Mouse (Mus musculus) CH12.LX (cell line): ENCODE measurements around the gene Jsrp1. TPM values are rescaled to one million over a fixed set of nuclear protein-coding genes. Genes with fewer than 3 reads are reported as not detected.

Experiments
- DNase-seq: peaks from one replicate; pipeline ENCODE4 v3.0.0-alpha.2; 2013; ENCODE audit errors: extremely low read depth
- H3K27ac ChIP-seq: 2 replicates; pipeline ENCODE4 v1.5.1; 2012; ENCODE audit warnings: low read depth, mild to moderate bottlenecking, control low read depth, moderate library complexity; ENCODE audit not compliant: insufficient read depth
- H3K27me3 ChIP-seq: replicated peaks from 2 replicates; pipeline ENCODE3; 2012; ENCODE audit warnings: inconsistent platforms
- H3K36me3 ChIP-seq, 2 experiments: replicated peaks in 1 of 2; 2 replicates each; pipeline versions ENCODE3 to v1.6.1; 2012; ENCODE audit warnings: inconsistent platforms in 1 of 2, low read length in 1 of 2, mild to moderate bottlenecking in 1 of 2, mixed read lengths in 1 of 2, moderate library complexity in 1 of 2; ENCODE audit not compliant: control insufficient read depth in 1 of 2, insufficient read depth in 1 of 2
- H3K4me1 ChIP-seq, 2 experiments: 2 replicates each; pipeline ENCODE4 v1.6.1; 2012; ENCODE audit warnings: inconsistent platforms in 1 of 2, moderate library complexity in 1 of 2; ENCODE audit not compliant: insufficient read depth in 2 of 2, control insufficient read depth in 1 of 2
- H3K4me2 ChIP-seq: 2 replicates; pipeline ENCODE4 v1.6.1; 2012; ENCODE audit warnings: low read depth, mild to moderate bottlenecking, control low read depth; ENCODE audit not compliant: poor library complexity, insufficient read depth, severe bottlenecking
- H3K4me3 ChIP-seq, 3 experiments: fragments of 150-350 bp in 1 of 3; sonication (generic) in 1 of 3; replicated peaks in 1 of 3; 2 replicates each; pipeline versions ENCODE3 to v1.5.1; 2011 to 2012; ENCODE audit warnings: low read depth in 2 of 3, low read length in 2 of 3, mild to moderate bottlenecking in 2 of 3, moderate library complexity in 2 of 3, control low read depth in 1 of 3, improper control_type of control experiment in 1 of 3, inconsistent platforms in 1 of 3, mixed read lengths in 1 of 3; ENCODE audit not compliant: poor library complexity in 1 of 3
- H3K79me2 ChIP-seq: replicated peaks from 2 replicates; pipeline ENCODE4 v1.6.1; 2012; ENCODE audit warnings: mild to moderate bottlenecking, moderate library complexity; ENCODE audit not compliant: control insufficient read depth, poor library complexity, insufficient read depth, severe bottlenecking; ENCODE audit errors: extremely low read depth
- H3K9ac ChIP-seq: 2 replicates; pipeline ENCODE4 v1.6.1; 2012; ENCODE audit warnings: low read depth, mild to moderate bottlenecking, control low read depth, moderate library complexity; ENCODE audit not compliant: insufficient read depth
- H3K9me3 ChIP-seq: replicated peaks from 2 replicates; pipeline ENCODE3; 2012; ENCODE audit warnings: low read length, inconsistent platforms, mixed read lengths
- BHLHE40 ChIP-seq: IDR thresholded peaks from 2 replicates; pipeline ENCODE4 v1.6.1; 2011; ENCODE audit warnings: mild to moderate bottlenecking, low read depth, low read length, improper control_type of control experiment
- CHD2 ChIP-seq: IDR thresholded peaks from 2 replicates; pipeline ENCODE4 v1.6.1; 2011; ENCODE audit warnings: low read length, improper control_type of control experiment
- CTCF ChIP-seq, 2 experiments: IDR thresholded peaks in 1 of 2; conservative IDR thresholded peaks in 1 of 2; 2 replicates each; pipeline ENCODE4 v1.5.1; 2011 to 2012; ENCODE audit warnings: low read depth in 2 of 2, low read length in 2 of 2, improper control_type of control experiment in 1 of 2, inconsistent platforms in 1 of 2, mild to moderate bottlenecking in 1 of 2, moderate library complexity in 1 of 2
- E2F4 ChIP-seq: IDR thresholded peaks from 2 replicates; pipeline ENCODE4 v1.6.1; 2011; ENCODE audit warnings: low read depth, low read length, improper control_type of control experiment; ENCODE audit not compliant: insufficient replicate concordance
- ELF1 ChIP-seq: IDR thresholded peaks from 2 replicates; pipeline ENCODE4 v1.6.1; 2014; ENCODE audit warnings: low read depth, mild to moderate bottlenecking, inconsistent platforms, low read length, improper control_type of control experiment
- ETS1 ChIP-seq: conservative IDR thresholded peaks from 2 replicates; pipeline ENCODE4 v1.6.1; 2012; ENCODE audit warnings: low read depth, mild to moderate bottlenecking, inconsistent platforms, low read length, improper control_type of control experiment, moderate library complexity
- HCFC1 ChIP-seq: IDR thresholded peaks from 2 replicates; pipeline ENCODE4 v1.6.1; 2012; ENCODE audit warnings: low read depth, mild to moderate bottlenecking, inconsistent platforms, low read length, improper control_type of control experiment
- IRF4 ChIP-seq: IDR thresholded peaks from 2 replicates; pipeline ENCODE4 v1.6.1; 2014; ENCODE audit warnings: low read depth, mild to moderate bottlenecking, inconsistent platforms, low read length, improper control_type of control experiment
- JUN ChIP-seq: IDR thresholded peaks from 2 replicates; pipeline ENCODE4 v1.6.1; 2011; ENCODE audit warnings: low read depth, mild to moderate bottlenecking, low read length, improper control_type of control experiment, moderate library complexity; ENCODE audit not compliant: insufficient read depth
- JUND ChIP-seq: conservative IDR thresholded peaks from 2 replicates; pipeline ENCODE4 v1.6.1; 2011; ENCODE audit warnings: low read depth, low read length, improper control_type of control experiment
- KAT2A ChIP-seq: IDR thresholded peaks from 2 replicates; pipeline ENCODE4 v1.6.1; 2012; ENCODE audit warnings: low read length, improper control_type of control experiment, inconsistent platforms; ENCODE audit not compliant: insufficient replicate concordance
- MAFK ChIP-seq: IDR thresholded peaks from 2 replicates; pipeline ENCODE4 v1.6.1; 2011; ENCODE audit warnings: low read length, improper control_type of control experiment; ENCODE audit not compliant: insufficient replicate concordance
- MAX ChIP-seq: IDR thresholded peaks from 2 replicates; pipeline ENCODE4 v1.6.1; 2011; ENCODE audit warnings: low read length, improper control_type of control experiment
- MEF2A ChIP-seq: IDR thresholded peaks from 2 replicates; pipeline ENCODE4 v1.6.1; 2014; ENCODE audit warnings: low read depth, mild to moderate bottlenecking, inconsistent platforms, low read length, improper control_type of control experiment, borderline replicate concordance
- MXI1 ChIP-seq: IDR thresholded peaks from 2 replicates; pipeline ENCODE4 v1.6.1; 2011; ENCODE audit warnings: mild to moderate bottlenecking, low read depth, low read length, improper control_type of control experiment
- MYC ChIP-seq: IDR thresholded peaks from 2 replicates; pipeline ENCODE4 v1.6.1; 2011; ENCODE audit warnings: low read depth, mild to moderate bottlenecking, improper control_type of control experiment, low read length
- NELFE ChIP-seq: IDR thresholded peaks from 2 replicates; pipeline ENCODE4 v1.6.1; 2011; ENCODE audit warnings: low read depth, low read length, improper control_type of control experiment
- NRF1 ChIP-seq: IDR thresholded peaks from 2 replicates; pipeline ENCODE4 v1.6.1; 2014; ENCODE audit warnings: low read depth, mild to moderate bottlenecking, inconsistent platforms, low read length, improper control_type of control experiment, moderate library complexity
- PAX5 ChIP-seq: IDR thresholded peaks from 2 replicates; pipeline ENCODE4 v1.6.1; 2012; ENCODE audit warnings: low read length, inconsistent platforms, mixed read lengths
- POLR2A ChIP-seq: IDR thresholded peaks from 2 replicates; pipeline ENCODE4 v1.6.1; 2011; ENCODE audit warnings: low read depth, mild to moderate bottlenecking, improper control_type of control experiment, low read length
- POLR2AphosphoS2 ChIP-seq: IDR thresholded peaks from 2 replicates; pipeline ENCODE4 v1.6.1; 2011; ENCODE audit warnings: low read depth, low read length, improper control_type of control experiment
- SIN3A ChIP-seq: IDR thresholded peaks from 2 replicates; pipeline ENCODE4 v1.6.1; 2012; ENCODE audit warnings: low read length, improper control_type of control experiment, inconsistent platforms
- SMC3 ChIP-seq: IDR thresholded peaks from 2 replicates; pipeline ENCODE4 v1.6.1; 2011; ENCODE audit warnings: low read depth, low read length, improper control_type of control experiment
- TBP ChIP-seq: conservative IDR thresholded peaks from 2 replicates; pipeline ENCODE4 v1.6.1; 2011; ENCODE audit warnings: low read depth, low read length, improper control_type of control experiment
- TCF12 ChIP-seq: IDR thresholded peaks from 2 replicates; pipeline ENCODE4 v1.6.1; 2014; ENCODE audit warnings: low read depth, mild to moderate bottlenecking, inconsistent platforms, low read length, improper control_type of control experiment
- UBTF ChIP-seq: IDR thresholded peaks from 2 replicates; pipeline ENCODE4 v1.6.1; 2012; ENCODE audit warnings: low read depth, mild to moderate bottlenecking, inconsistent platforms, low read length, improper control_type of control experiment, moderate library complexity
- USF2 ChIP-seq: conservative IDR thresholded peaks from 2 replicates; pipeline ENCODE4 v1.6.1; 2011; ENCODE audit warnings: low read depth, low read length, improper control_type of control experiment
- ZNF384 ChIP-seq: IDR thresholded peaks from 2 replicates; pipeline ENCODE4 v1.6.1; 2012; ENCODE audit warnings: low read depth, low read length, improper control_type of control experiment, inconsistent platforms
- dilution Hi-C: fragments of 300-500 bp; cut with MboI; formaldehyde crosslinking; loops from 2 replicates; pipeline ENCODE4 v1.14.3; 2020; ENCODE audit warnings: low sequenced_read_pairs; ENCODE audit not compliant: extremely low pct_unique_long_range_greater_than_20kb, extremely low pct_ligation_motif_present
- in situ Hi-C: fragments of 300-500 bp; cut with MboI; formaldehyde crosslinking; loops from 3 replicates; pipeline ENCODE4 v1.14.3; 2019; ENCODE audit warnings: low sequenced_read_pairs, low pct_ligation_motif_present, low pct_unique_long_range_greater_than_20kb, mixed read lengths
- polyA plus RNA-seq: library from polyadenylated mRNA; unstranded; fragments of >175 nt; gene quantifications from 2 replicates; pipeline ENCODE4 v1.2.1, GENCODE M21; 2012; ENCODE audit warnings: low read depth; ENCODE audit not compliant: insufficient read length
- total RNA-seq, 2 experiments: library from RNA; depleted of rRNA; stranded (reverse); fragments of 300-350 nt in 1 of 2; fragments of >200 nt in 1 of 2; gene quantifications; 2 replicates each; pipeline ENCODE4 v1.2.3; 2012 to 2014

The Jsrp1 gene
- total and polyA plus RNA-seq, 3 experiments = 0.35 to 1.1 (median 0.72) TPM

DNA sequence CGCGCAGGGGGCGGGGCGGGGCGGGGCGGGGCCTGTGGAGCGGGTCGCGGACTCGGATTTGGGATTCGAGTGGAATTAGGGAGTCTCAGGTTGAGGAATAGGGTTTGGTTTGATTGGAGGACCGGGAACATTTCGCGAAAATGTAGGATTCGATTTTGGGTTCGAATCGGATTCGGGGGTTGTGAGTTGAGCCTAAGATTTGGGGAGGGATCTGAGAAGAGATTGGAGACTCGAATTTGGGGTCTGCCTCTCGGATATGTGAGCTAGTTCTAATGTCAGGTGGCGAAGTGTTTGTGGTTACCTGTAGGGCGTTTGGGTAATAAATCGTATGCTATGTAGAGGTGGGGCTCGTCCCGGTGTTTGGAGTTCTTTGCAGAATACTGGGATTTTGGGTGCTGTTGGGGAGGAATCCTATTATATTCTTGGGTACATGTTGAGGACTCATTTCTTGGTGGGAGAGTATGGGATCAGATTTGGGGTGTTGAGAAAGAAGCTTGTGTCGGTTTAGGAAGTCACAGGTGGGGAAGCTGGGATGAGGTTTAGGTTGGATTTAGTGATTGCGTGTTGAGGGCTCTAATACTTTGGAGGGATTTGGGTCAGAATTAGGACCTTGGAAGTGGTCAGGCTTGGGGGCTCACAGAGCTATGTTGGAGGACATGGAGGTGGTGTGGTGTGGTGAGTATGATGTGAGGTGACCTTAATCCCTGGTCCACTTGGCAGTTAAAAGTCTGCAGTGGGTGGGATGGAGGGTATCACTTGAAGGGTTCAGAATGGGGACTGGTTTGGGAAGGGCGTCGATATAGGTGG is 14.0 kb upstream of the Jsrp1 start:
- H3K4me1 ChIP-seq = peaks cover 20 to 54% of the 10 kb centered on the region in 2 experiments
- TF ChIP-seq POLR2A (no peak), MAFK (no peak), SIN3A (peak; percentile 65), MAX (no peak)
- TF ChIP-seq, all 38 proteins: peak for 1
- Histone ChIP-seq H3K4me2 (peak overlapping the region; percentile 99), H3K9me3 (no peaks in the 10 kb centered on the region), H3K27me3 (no peaks in the 10 kb centered on the region), H3K9ac (peak overlapping the region; percentile 99), H3K4me3 (peak overlapping the region; percentile 63 to 93 (median 77)), H3K36me3 (peaks cover 26 to 35% of the 10 kb centered on the region in 2 experiments), H3K79me2 (peaks cover 21% of the 10 kb centered on the region), H3K27ac (no peak overlapping the region)
- dilution Hi-C loops = no loop called here
- in situ Hi-C loops = no loop called here
- DNase-seq = no peak

DNA sequence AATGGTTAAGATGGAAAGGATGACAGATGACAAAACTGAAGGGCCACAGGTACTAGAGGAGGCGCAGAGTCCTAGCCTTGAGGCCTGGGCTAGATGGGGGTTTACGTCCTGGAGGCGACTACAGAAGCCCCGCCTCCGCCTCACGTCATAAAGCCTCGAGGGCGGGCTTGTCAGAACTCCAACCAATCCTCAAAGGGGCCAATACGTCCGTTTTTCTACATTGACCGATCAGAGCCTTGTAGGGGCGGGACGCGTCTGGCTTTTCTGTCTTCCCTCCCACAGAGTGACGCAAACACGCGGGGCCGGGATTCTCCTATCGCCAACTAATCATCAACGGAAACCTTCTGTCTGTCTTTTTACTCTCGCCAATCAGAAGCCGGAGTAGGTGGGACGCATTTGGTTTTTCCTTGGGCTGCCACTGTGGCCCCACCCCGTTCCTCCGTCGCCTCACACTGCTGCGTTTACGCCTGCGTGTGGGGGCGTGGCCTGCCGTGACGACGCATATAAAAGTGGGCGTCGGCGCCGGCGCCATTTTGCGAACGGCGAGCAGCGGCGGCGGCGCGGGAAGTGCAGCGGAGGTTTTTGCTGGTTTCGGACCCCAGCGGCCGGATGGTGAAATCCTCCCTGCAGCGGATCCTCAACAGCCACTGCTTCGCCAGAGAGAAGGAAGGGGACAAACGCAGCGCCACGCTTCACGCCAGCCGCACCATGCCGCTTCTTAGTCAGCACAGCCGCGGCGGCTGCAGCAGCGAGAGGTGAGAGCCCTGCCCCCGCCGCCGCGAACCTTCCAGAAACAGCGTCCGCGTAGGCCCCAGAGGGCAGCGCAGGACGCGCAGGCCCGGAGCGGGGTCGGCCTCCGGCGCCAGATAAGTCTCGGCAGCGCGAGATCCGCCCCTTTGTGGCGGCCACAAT is 13.1 kb upstream of the Jsrp1 start, which contains the start of gene Oaz1:
TSS of gene Oaz1 (plus strand) at position 506 of the 912 bp plus-strand sequence.
- Histone ChIP-seq H3K79me2 (peaks cover 21% of the 10 kb centered on the region), H3K4me1 (peaks cover 20 to 55% of the 10 kb centered on the region in 2 experiments), H3K27ac (peak within 1 kb of the TSS; percentile 77), H3K4me3 (peak within 1 kb of the TSS; percentile 63 to 93 (median 77)), H3K9me3 (no peaks in the 10 kb centered on the region), H3K4me2 (peak within 1 kb of the TSS; percentile 99), H3K9ac (peak within 1 kb of the TSS; percentile 99), H3K36me3 (peaks cover 26 to 35% of the 10 kb centered on the region in 2 experiments), H3K27me3 (no peaks in the 10 kb centered on the region)
- in situ Hi-C loops = no loop called here
- dilution Hi-C loops = no loop called here
- DNase-seq = peak; percentile 100
- peak; percentile 71 for TF ChIP-seq ELF1
- no peak for TF ChIP-seq MAFK
- TF ChIP-seq ETS1 = no peak
- peak; percentile 50 for TF ChIP-seq HCFC1
- no peak for TF ChIP-seq KAT2A
- TF ChIP-seq NRF1 = peak; percentile 81
- TF ChIP-seq JUND = no peak
- TF ChIP-seq SMC3 = no peak
- no peak for TF ChIP-seq JUN
- no peak for TF ChIP-seq ZNF384
- TF ChIP-seq BHLHE40 = no peak
- 0 out of 2 replicates have a peak, but pooled peaks have one; percentile 52 for TF ChIP-seq MYC
- TF ChIP-seq MEF2A = no peak; the same call in 1 of the 2 replicates
- peak; percentile 95 for TF ChIP-seq POLR2AphosphoS2
- peak; percentile 66 for TF ChIP-seq NELFE
- peak; percentile 91 for TF ChIP-seq TCF12
- TF ChIP-seq SIN3A = peak; percentile 0; the same call in 1 of the 2 replicates
- TF ChIP-seq CHD2 = peak; percentile 80
- TF ChIP-seq MXI1 = no peak
- peak; percentile 87; the same call in 1 of the 2 replicates for TF ChIP-seq TBP
- peak; percentile 81 for TF ChIP-seq POLR2A
- TF ChIP-seq PAX5 = no peak
- TF ChIP-seq IRF4 = 0 out of 2 replicates have a peak, but pooled peaks have one; percentile 9
- no peak for TF ChIP-seq USF2
- TF ChIP-seq CTCF (conservative IDR thresholded peaks at IDR 0.05 in 1 of 2, IDR thresholded peaks at IDR 0.05 in 1 of 2; ENCODE audit: low read depth in 2 of 2, low read length in 2 of 2) = no peak
- TF ChIP-seq E2F4 = peak; percentile 58; the same call in 1 of the 2 replicates
- TF ChIP-seq UBTF = no peak
